Mouse (Mus musculus) kidney, adult 18-20 months (tissue): Measurements from ENCODE around the gene Pabpc1l.

Experiments
- DNase-seq: peaks from one replicate; pipeline ENCODE4 v3.0.0; 2021

Gene Pabpc1l

DNA sequence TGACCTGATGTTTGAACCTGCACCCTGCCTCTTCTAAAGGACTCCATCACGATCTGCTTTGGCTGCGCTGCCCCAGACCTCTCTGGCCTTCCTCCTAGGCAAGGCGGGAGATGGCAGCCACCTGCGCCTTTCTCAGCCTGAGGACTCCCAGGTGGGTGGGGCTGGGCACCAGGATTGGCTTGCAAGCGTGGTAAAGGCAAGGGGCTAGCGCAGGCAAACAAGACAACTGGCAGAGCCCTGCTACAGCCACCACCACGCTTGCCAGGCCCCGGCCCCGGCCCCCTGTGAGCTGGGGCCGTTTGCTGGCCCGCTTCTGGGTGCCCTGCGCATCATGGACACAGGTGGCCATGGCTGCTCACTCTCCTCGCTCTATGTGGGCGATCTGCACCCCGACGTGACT is at the start of gene Pabpc1l:
Gene Pabpc1l (plus strand): TSS at position 301 of the 400 bp plus-strand sequence.
- DNase-seq = no peak

DNA sequence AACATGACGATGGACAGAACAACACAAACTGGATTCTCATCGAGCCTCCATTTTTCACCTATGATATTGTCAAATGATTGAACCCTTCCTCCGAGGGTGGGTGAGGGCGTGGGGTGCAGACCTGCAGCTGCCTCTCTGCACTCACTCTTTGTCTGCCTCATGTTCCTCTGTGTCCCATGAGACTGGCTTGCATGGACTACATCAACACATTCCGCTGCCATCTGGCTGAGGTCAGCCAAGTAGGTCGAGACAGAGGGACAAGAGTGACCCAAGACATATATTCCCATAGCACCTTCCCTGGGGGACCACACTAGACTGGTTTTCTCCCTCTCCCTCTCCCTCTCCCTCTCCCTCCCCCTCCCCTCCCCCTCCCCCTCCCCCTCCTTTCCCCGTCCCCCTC is 48.8 kb upstream of the Pabpc1l start:
- no peak for DNase-seq

DNA sequence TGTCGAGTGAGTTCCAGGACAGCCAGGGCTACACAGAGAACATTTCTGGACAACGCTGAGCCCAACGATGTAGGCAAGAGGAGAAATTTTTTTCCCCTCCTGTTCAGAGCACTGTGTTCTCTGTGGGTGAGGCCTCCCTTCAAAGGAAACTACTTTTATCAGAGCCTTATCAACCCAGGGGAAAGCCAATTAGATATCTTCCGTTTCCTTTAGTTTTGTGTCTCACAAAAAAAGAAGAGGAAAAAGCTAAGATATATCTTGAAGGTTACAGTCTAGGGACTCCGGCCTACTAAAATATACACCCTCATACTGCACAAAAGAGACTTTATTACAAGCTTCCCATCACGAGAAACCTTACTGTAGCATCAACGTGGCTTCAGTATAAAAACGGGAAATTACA is 38.0 kb upstream of the Pabpc1l start:
- no peak for DNase-seq

DNA sequence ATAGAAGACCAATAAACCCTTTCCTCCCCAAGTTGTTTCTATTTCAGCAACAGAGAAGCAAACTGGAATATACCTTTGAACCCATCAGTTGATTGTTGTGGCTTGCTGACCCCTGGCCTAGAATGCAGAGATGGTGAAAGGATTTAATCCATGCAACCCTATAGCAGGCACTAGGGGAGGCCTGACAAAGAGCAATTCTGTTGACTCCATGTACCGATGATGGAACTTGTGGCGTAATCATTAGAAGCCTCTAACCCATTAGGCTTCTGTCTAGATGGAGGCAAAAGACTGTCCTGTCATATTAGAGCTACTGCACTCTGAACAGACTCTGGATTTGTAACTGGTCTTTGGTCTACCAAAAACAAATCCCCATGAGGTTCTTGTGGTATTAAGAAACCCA is 32.4 kb upstream of the Pabpc1l start:
- no peak for DNase-seq

- DNase-seq = no peak
Observed at GRCm38 (mm10) chr2:163994654-163994976, 30.6 kb upstream of the Pabpc1l start, which contains the start of gene Ywhab. Gene Ywhab, plus strand, starts transcription at chr2:163994960.

DNA sequence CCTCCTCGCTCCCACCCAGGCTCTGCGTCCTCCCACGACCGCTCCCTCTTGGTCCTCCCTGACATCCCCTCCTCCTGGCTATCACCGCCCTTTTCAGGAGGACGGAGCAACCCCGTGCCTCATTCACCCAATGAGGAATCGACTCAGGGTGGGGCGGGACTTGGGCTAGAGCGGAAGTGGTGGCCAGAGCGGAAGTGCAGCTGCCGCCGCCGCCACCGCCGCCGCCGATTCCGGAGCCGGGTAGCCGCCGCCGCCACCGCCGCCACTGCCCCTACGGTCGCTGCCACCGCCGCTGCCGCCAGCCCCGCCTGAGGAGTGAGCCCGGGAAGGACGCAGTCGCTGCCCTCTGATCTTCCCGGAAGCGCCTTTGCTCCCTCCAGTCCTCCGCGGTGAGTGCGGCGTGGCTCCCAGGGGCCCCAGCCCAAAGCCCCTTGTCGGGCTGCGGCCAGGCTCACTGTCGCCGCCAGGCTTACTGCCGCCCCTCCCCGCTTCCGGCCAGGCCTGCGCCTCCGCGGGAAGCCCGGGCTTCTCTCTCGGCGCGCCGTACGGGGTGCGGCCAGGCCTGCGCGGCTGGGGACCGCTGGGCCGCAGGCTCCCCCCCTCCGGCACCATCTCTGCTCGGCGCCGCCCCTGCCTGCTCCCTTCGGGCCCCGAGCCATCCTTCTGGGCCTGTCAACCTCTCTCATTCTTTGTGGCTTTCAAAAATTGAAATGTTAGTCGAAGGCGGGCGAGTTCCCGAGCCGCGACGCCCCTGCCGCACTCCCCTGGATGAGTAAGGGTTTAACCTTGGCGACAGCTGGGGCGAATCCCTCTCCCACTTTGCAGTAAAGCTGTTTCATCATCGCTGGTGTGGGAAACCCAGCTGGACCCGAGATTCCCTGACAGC is 30.0 kb upstream of the Pabpc1l start:
- DNase-seq = peak; percentile 90

- no peak for DNase-seq
Observed at GRCm38 (mm10) chr2:163996275-163996674, 29.0 kb upstream of the Pabpc1l start.

DNA sequence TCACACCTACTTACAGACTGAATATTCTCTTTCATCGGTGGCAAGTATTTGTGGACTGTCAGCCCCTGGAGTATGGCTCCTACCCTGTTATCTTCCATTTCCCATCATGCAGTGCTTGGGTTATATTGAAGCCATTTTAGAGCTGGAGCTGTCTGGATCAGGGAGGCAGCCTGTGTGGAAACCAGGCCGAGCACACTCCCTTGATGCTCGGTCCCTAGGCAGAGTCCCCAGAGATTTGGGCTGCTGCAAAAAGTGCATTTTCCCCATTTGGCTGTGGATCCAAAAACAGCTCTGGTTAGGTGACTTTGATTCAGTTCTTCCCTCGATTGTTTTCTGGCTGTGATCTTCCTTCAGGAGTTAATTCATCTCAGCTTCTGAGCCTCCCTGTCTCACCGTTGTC is 28.4 kb upstream of the Pabpc1l start:
- no peak for DNase-seq

- DNase-seq = no peak
Observed at GRCm38 (mm10) chr2:163998981-163999380, 26.3 kb upstream of the Pabpc1l start.

DNA sequence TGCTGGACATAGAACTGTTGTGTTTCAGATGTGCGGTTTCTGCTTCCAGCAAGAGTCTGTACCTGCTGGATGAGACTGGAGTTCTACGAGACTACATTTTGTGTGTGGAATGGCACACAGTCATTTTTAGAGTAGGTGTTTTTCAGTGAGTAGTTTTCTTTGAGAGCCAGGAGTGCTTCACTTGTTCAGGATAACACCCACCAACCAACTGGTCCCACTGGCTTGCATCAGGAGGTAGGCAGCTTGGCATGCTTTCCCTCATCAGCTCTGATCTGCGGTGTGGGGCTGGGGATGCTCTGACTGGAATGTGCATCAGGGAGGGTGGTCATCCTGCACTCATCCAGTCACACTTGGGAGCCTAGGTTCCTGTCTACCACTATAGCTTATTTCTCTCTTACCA is 22.6 kb upstream of the Pabpc1l start:
- DNase-seq = no peak

GRCm38 (mm10) chr2:164004503-164004902 is 20.7 kb upstream of the Pabpc1l start:
- no peak for DNase-seq

- peak; percentile 58 for DNase-seq
Observed at GRCm38 (mm10) chr2:164006932-164007331, 18.3 kb upstream of the Pabpc1l start.

- no peak for DNase-seq
Observed at GRCm38 (mm10) chr2:164007547-164007946, 17.7 kb upstream of the Pabpc1l start.

DNA sequence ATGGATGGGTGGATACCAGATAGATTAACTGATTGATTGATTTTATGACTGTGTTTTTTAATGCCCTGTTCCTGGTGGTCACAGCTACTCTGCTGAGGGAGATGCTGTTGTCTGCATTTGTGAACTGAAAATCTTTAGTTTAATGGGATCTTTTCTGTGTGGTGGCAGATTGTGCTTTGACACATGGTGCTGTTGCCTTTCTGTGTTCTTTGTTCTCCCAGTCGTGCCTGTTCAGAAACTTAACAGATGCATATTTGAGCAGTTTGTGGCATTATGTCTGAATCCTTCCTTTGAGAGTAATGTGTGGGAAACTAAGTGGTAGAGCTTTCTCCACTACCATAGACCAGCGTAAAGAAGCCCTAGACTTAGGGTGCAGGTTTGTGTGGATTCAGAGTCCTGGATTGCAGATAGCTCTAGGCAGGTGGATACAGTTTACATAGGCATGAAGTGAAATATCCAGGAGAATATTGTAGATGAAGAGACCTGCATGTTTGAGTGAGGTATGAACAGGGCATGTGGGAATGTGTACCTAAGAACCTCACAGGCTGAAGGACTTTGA is 17.2 kb upstream of the Pabpc1l start:
- DNase-seq = no peak

DNA sequence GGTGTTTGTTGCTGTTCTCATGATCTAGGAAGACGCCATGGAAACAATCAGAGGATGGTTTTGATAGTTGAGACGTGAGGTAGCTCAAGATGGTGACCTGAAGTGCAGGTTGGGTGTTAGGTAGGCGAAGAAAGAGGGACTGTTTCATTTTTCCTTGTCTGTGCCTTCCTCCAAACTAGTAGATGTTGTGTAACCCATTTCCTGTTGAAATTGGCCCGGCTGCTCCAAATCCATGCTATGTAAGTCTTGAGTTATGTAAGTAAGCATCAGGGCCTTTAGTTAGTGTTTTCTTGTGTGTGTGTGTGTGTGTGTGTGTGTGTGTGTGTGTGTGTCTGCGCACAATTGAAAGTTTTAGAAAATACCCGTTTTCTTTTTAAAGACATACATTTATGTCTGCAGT is 16.0 kb upstream of the Pabpc1l start:
- DNase-seq = no peak

DNA sequence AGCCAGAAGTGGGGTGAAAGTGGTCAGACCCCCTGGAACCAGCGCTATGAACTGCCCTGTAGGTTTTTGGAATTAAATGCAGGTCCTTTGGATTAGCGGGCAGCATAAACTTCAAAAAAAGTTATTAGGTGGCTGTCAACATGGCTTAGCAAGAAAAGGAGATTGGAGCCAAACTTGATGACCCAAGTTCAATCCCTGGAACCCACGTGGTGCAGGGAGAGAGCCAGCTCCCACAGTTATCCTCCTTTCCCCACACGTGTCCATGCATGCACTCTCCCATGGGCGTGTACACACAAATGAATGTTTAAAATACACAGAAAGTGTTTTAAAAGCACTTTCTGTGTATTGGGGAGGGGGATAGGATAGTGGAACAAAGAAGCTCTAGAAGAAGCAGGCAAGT is 14.8 kb upstream of the Pabpc1l start:
- no peak for DNase-seq

GRCm38 (mm10) chr2:164010944-164011343 is 14.3 kb upstream of the Pabpc1l start:
- DNase-seq = no peak

GRCm38 (mm10) chr2:164015304-164015703 is 9.9 kb upstream of the Pabpc1l start:
- DNase-seq = no peak

DNA sequence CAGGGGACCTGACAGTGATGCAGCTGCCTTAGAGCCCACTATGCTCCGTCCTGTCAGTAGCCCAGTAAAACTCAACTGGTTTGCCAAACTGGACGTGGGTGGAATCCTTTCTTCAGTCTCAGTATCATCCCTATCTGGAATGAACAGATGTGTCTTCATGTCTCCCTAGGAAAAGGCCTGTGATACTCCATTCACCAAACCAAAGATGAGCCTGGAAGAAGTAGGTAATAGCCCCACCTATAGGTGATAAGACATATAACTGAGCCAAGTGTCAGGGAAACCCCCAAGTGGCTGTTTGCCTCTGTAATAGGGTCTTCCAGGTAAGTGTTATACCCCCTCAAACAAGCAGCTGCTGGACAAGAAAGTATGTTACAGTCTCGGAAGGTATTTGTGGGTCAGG is 6.3 kb upstream of the Pabpc1l start:
- no peak for DNase-seq

GRCm38 (mm10) chr2:164019943-164020342 is 5.3 kb upstream of the Pabpc1l start:
- no peak for DNase-seq

- no peak for DNase-seq
Observed at GRCm38 (mm10) chr2:164022104-164022503, 3.1 kb upstream of the Pabpc1l start.

DNA sequence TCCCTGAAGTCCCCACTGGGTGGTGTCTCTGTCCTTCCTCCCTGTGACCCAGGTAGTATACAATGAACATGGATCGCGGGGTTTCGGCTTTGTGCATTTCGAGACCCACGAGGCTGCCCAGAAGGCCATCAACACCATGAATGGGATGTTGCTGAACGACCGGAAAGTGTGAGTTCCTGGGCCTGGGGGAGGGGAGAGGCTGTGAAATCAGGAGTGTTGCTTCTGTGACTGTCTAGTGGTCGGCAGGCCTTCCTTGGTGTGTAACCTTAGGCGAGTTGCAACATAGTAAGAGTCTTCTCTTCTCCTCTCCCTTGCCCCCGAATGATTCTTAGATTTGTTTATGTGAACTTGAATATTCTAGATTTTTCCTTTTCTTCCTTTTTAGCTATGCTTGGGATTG is 5.9 kb downstream of the Pabpc1l start:
- no peak for DNase-seq

- DNase-seq = no peak
Observed at GRCm38 (mm10) chr2:164032973-164033372, 7.7 kb downstream of the Pabpc1l start.

GRCm38 (mm10) chr2:164036520-164037019 is 11.3 kb downstream of the Pabpc1l start:
- DNase-seq = no peak
